Comparison of ENCODE assay signal across 9 mouse cellular contexts in genomic region chr7:98156280-98156665, GRCm38 (mm10). TPM values are rescaled to one million over a fixed set of nuclear protein-coding genes. Genes with fewer than 3 reads are reported as not detected.
A peak's percentile ranks its signal among the peaks of the same experiment; 100 is the strongest.
DNase-seq lines count a peak whose midpoint lies in the region; ATAC-seq lines count a peak whose summit lies in the region.
"Had no signal": no experiment of that assay in that cellular context is flagged by ENCODE, and none has a peak within 500 bp of the region (broad histone marks: within the 10 kb centered on the region; RNA-seq: fewer than 3 reads in every experiment).

No protein-coding gene starts in this region.

- no peak overlapping the region for H3K9ac ChIP-seq in heart, embryonic 15.5 days
- peak overlapping the region; percentile 26 for H3K9ac ChIP-seq in liver, embryonic 13.5 days
- H3K9ac ChIP-seq: neural tube, embryonic 12.5 days had no signal

- no peaks in the 10 kb centered on the region for H3K36me3 ChIP-seq in heart, embryonic 15.5 days
- H3K36me3 ChIP-seq in megakaryocyte, embryonic 14.5 days (replicated peaks; ENCODE audit: low read length): peaks cover 60% of the 10 kb centered on the region
- peaks cover 54% of the 10 kb centered on the region for H3K36me3 ChIP-seq in liver, embryonic 13.5 days

- no peak overlapping the region for H3K4me3 ChIP-seq in heart, embryonic 15.5 days
- peak overlapping the region; percentile 85 for H3K4me3 ChIP-seq in megakaryocyte, embryonic 14.5 days (replicated peaks)
- H3K4me3 ChIP-seq in liver, embryonic 13.5 days (replicated peaks): no peak overlapping the region
- H3K4me3 ChIP-seq: neural tube, embryonic 12.5 days had no signal

- H3K27ac ChIP-seq in heart, embryonic 15.5 days: peak overlapping the region; percentile 58; the same call in 1 of the 2 replicates
- peak overlapping the region; percentile 88 for H3K27ac ChIP-seq in liver, embryonic 13.5 days
- H3K27ac ChIP-seq: neural tube, embryonic 12.5 days had no signal

- H3K27me3 ChIP-seq in heart, embryonic 15.5 days: no peaks in the 10 kb centered on the region
- H3K27me3 ChIP-seq in megakaryocyte, embryonic 14.5 days (replicated peaks): no peaks in the 10 kb centered on the region
- no peaks in the 10 kb centered on the region for H3K27me3 ChIP-seq in liver, embryonic 13.5 days
- H3K27me3 ChIP-seq: neural tube, embryonic 12.5 days had no signal

- H3K9me3 ChIP-seq in heart, embryonic 15.5 days (replicated peaks): no peaks in the 10 kb centered on the region
- H3K9me3 ChIP-seq in megakaryocyte, embryonic 14.5 days: no peaks in the 10 kb centered on the region
- H3K9me3 ChIP-seq in liver, embryonic 13.5 days (replicated peaks): no peaks in the 10 kb centered on the region
- H3K9me3 ChIP-seq: neural tube, embryonic 12.5 days had no signal

- H3K4me2 ChIP-seq in heart, embryonic 15.5 days: no peak overlapping the region
- peak overlapping the region; percentile 0; the same call in 1 of the 2 replicates for H3K4me2 ChIP-seq in liver, embryonic 13.5 days
- H3K4me2 ChIP-seq: neural tube, embryonic 12.5 days had no signal

- no peak for DNase-seq in heart, postnatal 14 days
- peak; percentile 64 to 81 for DNase-seq in adrenal gland, postnatal 36 days
- no peak for DNase-seq in liver, embryonic 13.5 days
- no peak for DNase-seq in layer of hippocampus, adult 18-20 months (ENCODE audit: low spot score in 2 of 2)
- DNase-seq: cerebellum, adult 11-12 months had no signal

- H3K4me1 ChIP-seq in heart, embryonic 15.5 days (replicated peaks): peaks cover 41% of the 10 kb centered on the region
- peaks cover 98% of the 10 kb centered on the region for H3K4me1 ChIP-seq in megakaryocyte, embryonic 14.5 days
- H3K4me1 ChIP-seq in liver, embryonic 13.5 days (replicated peaks): peaks cover 84% of the 10 kb centered on the region

- ATAC-seq in heart, embryonic 15.5 days (replicated peaks; ENCODE audit: insufficient number of reproducible peaks, insufficient read depth, low FRiP score, low read depth): 0 out of 2 replicates have a peak, but pooled peaks have one; percentile 4
- ATAC-seq in megakaryocyte, adult 5-6 weeks (ENCODE audit: poor library complexity, severe bottlenecking): no peak
- no peak for ATAC-seq in liver, embryonic 13.5 days (ENCODE audit: low read depth)

- intact Hi-C loops in heart, postnatal 14 days (cut with DNase I): no loop called here

- WGBS in heart, embryonic 15.5 days: 17% methylated on average over 3 of the region's 3 CpGs
- WGBS in liver, embryonic 13.5 days (ENCODE audit: insufficient replicate concordance): 13% methylated on average over 3 of the region's 3 CpGs

RNA-seq across cellular contexts. Expression of gene Omp, which starts 11.0 kb away (rescaled TPM):
- polyA plus RNA-seq in heart, embryonic 15.5 days (2015; fragmentation: Nextera tagmentation; extraction: Ambion mirVana): 0.08 and 0.27 TPM in 2 replicates
- under 1 TPM; 0.22 TPM for total RNA-seq in heart, postnatal 14 days (2021)
- 0.29 TPM in 1 of 2 replicates, not detected in the other for polyA plus RNA-seq in megakaryocyte, embryonic 14.5 days (2012; ENCODE audit: insufficient read depth, low replicate concordance)
- not detected in 2 replicates for total RNA-seq in megakaryocyte, adult 5-6 weeks (2015)
- total RNA-seq in megakaryocyte, adult 5-6 weeks (2017): not detected in 2 replicates
- 1 to 10 TPM in 1 of 2 experiments, under 1 TPM in 1; 0.20 to 3.1 TPM for total RNA-seq in adrenal gland, postnatal 36 days (2021)
- 0.50 and 0.76 TPM in 2 replicates for polyA plus RNA-seq in liver, embryonic 13.5 days (2015; fragmentation: Nextera tagmentation; extraction: Ambion mirVana)
- total RNA-seq in layer of hippocampus, adult 18-20 months (2021): 1 to 10 TPM; 1.1 to 1.2 TPM

RNA-seq across cellular contexts. Expression of gene Capn5, which starts 21.8 kb away (rescaled TPM):
- polyA plus RNA-seq in heart, embryonic 15.5 days (2015; fragmentation: Nextera tagmentation; extraction: Ambion mirVana): 2.7 and 9.1 TPM in 2 replicates
- 1 to 10 TPM; 2.7 to 3.9 TPM for total RNA-seq in heart, postnatal 14 days (2021)
- 38.7 and 73.9 TPM in 2 replicates for polyA plus RNA-seq in megakaryocyte, embryonic 14.5 days (2012; ENCODE audit: insufficient read depth, low replicate concordance)
- 1.1 TPM in 2 replicates for total RNA-seq in megakaryocyte, adult 5-6 weeks (2015)
- total RNA-seq in megakaryocyte, adult 5-6 weeks (2017): 0.73 and 0.89 TPM in 2 replicates
- 1 to 10 TPM; 3.7 to 7.0 TPM for total RNA-seq in adrenal gland, postnatal 36 days (2021)
- polyA plus RNA-seq in liver, embryonic 13.5 days (2015; fragmentation: Nextera tagmentation; extraction: Ambion mirVana): 13.2 and 16.8 TPM in 2 replicates
- 10 to 100 TPM; 43.4 to 47.4 TPM for total RNA-seq in layer of hippocampus, adult 18-20 months (2021)

RNA-seq across cellular contexts. Expression of gene Myo7a, which starts 36.9 kb away (rescaled TPM):
- polyA plus RNA-seq in heart, embryonic 15.5 days (2015; fragmentation: Nextera tagmentation; extraction: Ambion mirVana): 5.1 and 7.5 TPM in 2 replicates
- total RNA-seq in heart, postnatal 14 days (2021): 1 to 10 TPM; 5.4 to 6.3 TPM
- 37.5 and 149 TPM in 2 replicates for polyA plus RNA-seq in megakaryocyte, embryonic 14.5 days (2012; ENCODE audit: insufficient read depth, low replicate concordance)
- 7.3 and 8.4 TPM in 2 replicates for total RNA-seq in megakaryocyte, adult 5-6 weeks (2015)
- 12.7 and 13.9 TPM in 2 replicates for total RNA-seq in megakaryocyte, adult 5-6 weeks (2017)
- total RNA-seq in adrenal gland, postnatal 36 days (2021): 100 to 1,000 TPM; 102 to 124 TPM
- 8.0 and 8.3 TPM in 2 replicates for polyA plus RNA-seq in liver, embryonic 13.5 days (2015; fragmentation: Nextera tagmentation; extraction: Ambion mirVana)
- total RNA-seq in layer of hippocampus, adult 18-20 months (2021): 10 to 100 TPM; 10.0 to 14.5 TPM

RNA-seq across cellular contexts. Expression of gene B3gnt6, which starts 43.0 kb away (rescaled TPM):
- polyA plus RNA-seq in heart, embryonic 15.5 days (2015; fragmentation: Nextera tagmentation; extraction: Ambion mirVana): 0.19 TPM in 1 of 2 replicates, not detected in the other
- not detected for total RNA-seq in heart, postnatal 14 days (2021)
- polyA plus RNA-seq in megakaryocyte, embryonic 14.5 days (2012; ENCODE audit: insufficient read depth, low replicate concordance): not detected in 2 replicates
- 0.11 and 0.38 TPM in 2 replicates for total RNA-seq in megakaryocyte, adult 5-6 weeks (2015)
- total RNA-seq in megakaryocyte, adult 5-6 weeks (2017): 0.28 and 0.59 TPM in 2 replicates
- total RNA-seq in adrenal gland, postnatal 36 days (2021): 1 to 10 TPM in 1 of 2 experiments, under 1 TPM in 1; 0.20 to 3.2 TPM
- not detected in 2 replicates for polyA plus RNA-seq in liver, embryonic 13.5 days (2015; fragmentation: Nextera tagmentation; extraction: Ambion mirVana)
- total RNA-seq in layer of hippocampus, adult 18-20 months (2021): under 1 TPM; 0.13 to 0.25 TPM

Comparison
In these comparisons a context has a peak if more than half of its experiments do, and no peak if none do; other contexts are left out.
1. DNase-seq: peak in adrenal gland, postnatal 36 days (2 of 2); none in heart, postnatal 14 days (0 of 2), liver, embryonic 13.5 days (single experiment) and layer of hippocampus, adult 18-20 months (0 of 2).
2. RNA of gene Capn5, which starts 21.8 kb away (total RNA-seq): 43.4 to 47.4 TPM in layer of hippocampus, adult 18-20 months; 3.7 to 7.0 TPM in adrenal gland, postnatal 36 days, 2.7 to 3.9 TPM in heart, postnatal 14 days and 0.73 to 1.1 TPM in megakaryocyte, adult 5-6 weeks; every median in the first group is over 4 times any median in the second.
3. RNA of gene Myo7a, which starts 36.9 kb away (total RNA-seq): 102 to 124 TPM in adrenal gland, postnatal 36 days; 10.0 to 14.5 TPM in layer of hippocampus, adult 18-20 months, 7.3 to 13.9 TPM in megakaryocyte, adult 5-6 weeks and 5.4 to 6.3 TPM in heart, postnatal 14 days; every median in the first group is over 4 times any median in the second.